Mouse (Mus musculus) embryonic stem cell, embryonic (primary cell): Measurements from ENCODE around the gene C1qbp.

Experiments used
- CTCF ChIA-PET, 4 experiments: fragments of 300-600 bp in 2 of 4; fragments of 350-600 bp in 2 of 4; sonication (Branson Sonifier 250); formaldehyde crosslinking; loops; one replicate each; lab custom pipeline; 2022; ENCODE audit warnings: inconsistent platforms in 2 of 4; lab: Charles Lee
- POLR2A ChIA-PET, 4 experiments: fragments of 300-600 bp in 2 of 4; fragments of 350-600 bp in 2 of 4; sonication (Branson Sonifier 250); formaldehyde crosslinking; loops; one replicate each; lab custom pipeline; 2022; ENCODE audit warnings: antibody characterized with exemption in 4 of 4, inconsistent platforms in 1 of 4; lab: Charles Lee

The C1qbp gene

DNA sequence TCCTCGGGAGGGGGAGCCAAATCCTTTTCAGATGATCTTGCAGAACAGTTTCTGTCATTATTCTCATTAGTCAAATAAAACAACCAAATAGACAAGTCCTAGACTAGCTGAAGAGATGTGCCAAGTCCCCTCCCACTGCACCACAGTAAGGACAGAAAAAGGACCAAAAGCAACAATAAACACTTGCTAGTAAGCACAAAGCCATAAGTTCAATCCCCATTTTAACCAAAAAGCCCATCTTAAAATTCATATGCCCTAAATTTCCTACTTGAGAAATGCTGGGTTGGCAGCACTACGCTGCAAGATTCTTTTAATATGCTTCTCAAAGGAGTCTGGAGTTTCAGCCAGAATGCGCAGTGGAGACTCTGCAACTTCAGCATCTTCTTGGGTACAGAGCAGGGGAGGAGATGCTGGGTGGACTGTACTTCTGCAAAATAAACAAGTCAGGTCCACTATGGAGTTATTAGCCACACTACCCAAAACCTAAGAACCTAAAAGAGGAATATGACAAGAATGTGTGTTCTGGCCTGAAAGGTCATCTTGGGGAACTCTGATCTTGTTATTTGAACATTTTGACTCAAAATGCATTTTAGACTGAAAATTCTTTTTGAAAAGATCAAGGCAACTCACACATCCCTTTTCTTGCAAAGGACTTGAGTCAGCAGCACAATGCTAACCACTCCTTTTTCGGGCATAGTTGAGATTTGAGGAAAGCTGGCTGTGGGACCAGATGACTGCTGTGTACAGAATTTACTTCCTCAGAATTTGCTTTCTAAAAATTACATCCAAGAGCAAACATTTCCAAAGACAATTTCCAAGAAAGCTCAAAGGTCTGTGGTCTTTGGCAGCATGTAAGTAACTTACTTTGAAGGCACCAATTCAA lies 37.6 kb downstream of the C1qbp start:
- CTCF ChIA-PET, result no interaction called here

DNA sequence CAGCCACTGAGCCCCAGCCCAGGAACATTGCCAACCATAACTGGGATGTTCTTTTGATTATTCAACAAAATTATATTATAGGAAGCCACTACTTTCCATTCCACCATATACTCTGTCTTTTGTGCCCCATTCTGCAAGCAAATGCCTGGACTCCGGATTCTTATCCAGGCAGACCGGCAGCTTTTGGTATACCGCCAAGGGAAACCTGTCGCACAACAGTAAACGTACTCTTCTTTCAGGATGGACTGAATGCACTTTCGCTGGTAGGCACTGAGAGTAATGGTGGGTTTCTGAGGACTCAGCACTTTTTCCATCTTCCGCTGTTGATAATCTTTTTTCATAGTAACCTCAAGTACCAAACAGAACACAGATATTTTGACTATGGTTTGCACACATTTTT lies 39.2 kb downstream of the C1qbp start:
- ChIA-PET POLR2A (interaction anchor here in 3 of 4 experiments (0.8 to 16.4 kb wide), 9 partner anchors 10 to 76 kb away, joined by 3 to 216 read pairs (median 4); partner anchors contain the start of genes Nup88 (in 2 of the 3), Rpain (in 2 of the 3), Derl2 (in 1 of the 3) and Mis12 (in 1 of the 3)), CTCF (no interaction called here)

More for the DNA sequence above, 37.6 kb downstream of the C1qbp start:
- POLR2A ChIA-PET, result interaction anchor here in 1 of 4 experiments (1.1 to 16.4 kb wide), 3 partner anchors 8 to 20 kb away, joined by 4 to 216 read pairs (median 134); partner anchors contain the start of genes Nup88 and Rpain

DNA sequence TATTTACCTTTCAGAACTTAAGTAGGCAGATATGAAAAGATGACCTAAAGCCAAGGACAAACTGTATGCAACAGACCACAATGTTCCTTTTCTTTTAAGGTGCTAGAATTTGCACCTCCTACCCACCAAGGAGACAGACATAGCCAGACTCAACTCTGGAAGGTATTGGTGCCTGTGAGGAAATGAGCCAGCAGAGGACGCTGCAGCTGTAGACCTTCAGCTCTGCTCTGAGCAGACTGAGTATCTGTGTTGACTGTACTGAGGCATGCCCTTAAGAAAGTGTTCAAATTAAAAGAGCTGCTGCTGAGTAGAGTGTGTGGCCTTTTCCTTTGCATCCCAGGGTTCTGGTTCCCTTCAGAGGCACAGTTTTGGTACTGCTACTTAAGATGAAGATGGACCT lies 40.2 kb downstream of the C1qbp start:
- ChIA-PET POLR2A (interaction anchor here in 2 of 4 experiments (1.2 to 16.4 kb wide), 11 partner anchors 9 to 98 kb away, joined by 3 to 216 read pairs (median 4); partner anchors contain the start of genes Nup88 (in 2 of the 2), Rpain (in 2 of the 2), Derl2 (in 1 of the 2) and Mis12 (in 1 of the 2)), CTCF (interaction anchor here in 2 of 4 experiments (0.6 to 1.1 kb wide), 4 partner anchors 8 to 33 kb away, joined by 3 to 4 read pairs (median 4); partner anchors contain the start of genes Nup88 (in 2 of the 2) and Rpain (in 1 of the 2))

DNA sequence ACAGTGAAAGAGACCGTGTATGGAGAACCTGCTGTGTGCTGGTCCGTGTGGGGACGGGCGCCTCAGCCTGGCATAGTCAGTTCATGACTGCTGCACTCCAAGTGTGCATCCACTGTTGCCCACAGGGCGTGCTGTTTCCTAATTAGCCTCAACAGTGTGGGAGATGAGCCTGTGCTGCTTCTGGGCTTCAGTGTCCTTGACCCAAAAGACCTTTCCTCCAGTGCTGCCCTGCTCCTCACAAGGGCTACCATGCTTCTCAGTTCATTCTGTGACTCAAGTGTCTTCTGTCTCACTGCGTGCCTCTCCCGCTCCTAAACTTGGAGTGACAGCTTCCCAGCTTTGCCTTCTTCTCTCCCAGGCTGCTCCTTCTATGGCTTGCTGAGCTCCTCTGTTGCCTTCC lies 47.5 kb downstream of the C1qbp start:
- POLR2A ChIA-PET, result interaction anchor here in 2 of 4 experiments (0.7 to 10.3 kb wide), 10 partner anchors 10 to 84 kb away, joined by 3 to 134 read pairs (median 5); partner anchors contain the start of genes Nup88 (in 2 of the 2), Rpain (in 2 of the 2), Dhx33 (in 1 of the 2) and Mis12 (in 1 of the 2)
- CTCF ChIA-PET, result no interaction called here

DNA sequence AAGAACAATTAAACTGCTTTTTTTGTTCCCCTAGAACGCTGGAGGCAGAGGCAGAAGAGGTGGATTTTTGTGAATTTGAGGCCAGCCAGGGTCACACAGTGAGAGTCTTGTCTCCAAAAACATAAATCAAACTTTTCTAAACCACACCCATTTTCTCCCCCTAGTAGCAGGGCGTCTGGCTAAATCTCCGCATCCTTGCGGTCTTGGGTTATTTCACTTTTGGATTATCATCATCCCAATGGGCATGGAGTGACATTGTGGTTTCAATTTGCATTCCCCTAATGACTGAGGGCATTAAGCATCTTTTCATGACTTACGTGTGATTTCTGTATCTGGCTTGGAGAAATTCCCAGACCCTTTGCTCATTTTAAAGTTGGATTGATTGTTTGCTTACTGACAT lies 51.4 kb downstream of the C1qbp start:
- CTCF ChIA-PET, result no interaction called here

More for the DNA sequence above, 51.4 kb downstream of the C1qbp start:
- POLR2A ChIA-PET, result no interaction called here
